Mouse (Mus musculus): ENCODE measurements at regions not wholly inside any gene's neighbourhood (a gene's known extent, or its start where the extent isn't known, plus 50 kb on each side); places are given as distances from the start of the nearest gene placed in this dataset.
"Not testable (repeated sequence)": the region's sequence is repeated elsewhere in the genome, so short reads cannot be mapped to it uniquely, and the experiment has no call there.

DNA sequence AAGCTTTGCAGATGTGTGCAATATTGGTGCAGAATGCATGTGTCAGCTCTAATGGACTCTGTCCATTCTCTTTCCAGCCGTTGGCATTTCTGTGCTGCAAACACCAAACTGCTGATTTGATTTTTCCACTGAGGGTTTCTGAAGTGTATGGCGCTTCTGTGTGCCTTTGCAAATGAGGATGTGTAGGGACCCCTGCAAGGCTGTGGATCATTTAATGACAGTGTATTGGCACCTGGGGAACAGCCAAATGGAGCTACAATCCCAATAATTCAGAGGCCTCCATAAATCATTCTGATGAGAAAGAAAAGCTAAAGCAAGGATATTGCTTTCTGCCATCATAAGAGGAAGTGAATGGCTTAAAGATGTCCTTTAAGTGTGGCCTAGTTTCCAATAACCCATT, 305.9 kb upstream of the Pkdcc start:
- DNase-seq (ENCODE audit: low read depth, low spot score), result no peak

GRCm38 (mm10) chr17:82922986-82923385, 292.1 kb upstream of the Pkdcc start:
- DNase-seq (ENCODE audit: low read depth, low spot score), result not testable (repeated sequence)

DNA sequence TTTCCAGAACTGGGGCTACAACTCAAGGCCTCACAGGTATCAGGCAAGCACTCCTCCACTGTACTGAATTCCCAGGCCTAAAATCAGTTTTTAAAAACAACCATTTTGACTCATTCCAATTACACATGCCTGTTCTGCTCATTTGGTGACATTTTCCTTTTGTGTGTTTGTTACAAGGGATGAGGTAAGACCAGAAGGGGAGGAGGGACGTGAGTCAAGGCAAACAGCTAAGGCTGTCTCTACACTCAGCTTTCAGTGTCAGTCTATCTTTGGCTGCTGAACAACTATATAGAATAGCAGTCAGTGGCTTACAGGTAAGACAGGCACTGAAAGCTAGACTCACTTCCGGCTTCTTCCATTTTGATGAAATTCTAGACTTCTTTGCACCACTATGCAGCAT, 289.3 kb upstream of the Pkdcc start:
- no peak for DNase-seq (ENCODE audit: low read depth, low spot score)

DNA sequence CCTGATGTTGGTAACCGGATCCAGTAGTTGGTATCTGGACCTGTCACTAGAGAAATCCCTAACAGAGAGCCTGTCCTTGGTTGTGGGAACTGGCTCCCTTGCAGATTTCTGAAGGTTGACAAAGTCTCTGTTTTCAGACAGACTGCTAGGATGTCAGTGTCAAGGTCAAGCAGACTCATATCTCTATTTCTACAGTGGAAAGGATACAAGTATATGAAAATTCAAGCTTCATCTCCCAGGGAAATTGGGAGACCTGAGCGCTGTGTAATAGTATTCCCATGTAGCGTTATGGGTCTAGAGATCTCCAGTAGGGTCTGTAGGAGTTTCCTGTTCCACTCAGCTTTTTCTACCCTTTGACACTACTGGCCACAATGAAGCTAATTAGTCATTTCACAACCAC, 287.4 kb upstream of the Pkdcc start:
- DNase-seq (ENCODE audit: low read depth, low spot score), result no peak

GRCm38 (mm10) chr17:82929511-82929910, 285.6 kb upstream of the Pkdcc start:
- DNase-seq (ENCODE audit: low read depth, low spot score), result no peak

GRCm38 (mm10) chr17:82930738-82931137, 284.4 kb upstream of the Pkdcc start:
- DNase-seq (ENCODE audit: low read depth, low spot score), result no peak

- DNase-seq (ENCODE audit: low read depth, low spot score), result no peak
These were observed 283.6 kb upstream of the Pkdcc start for GRCm38 (mm10) chr17:82931476-82931875.

GRCm38 (mm10) chr17:82936836-82937235, 278.3 kb upstream of the Pkdcc start:
- no peak for DNase-seq (ENCODE audit: low read depth, low spot score)

- DNase-seq (ENCODE audit: low read depth, low spot score), result no peak
These were observed 269.0 kb upstream of the Pkdcc start for GRCm38 (mm10) chr17:82946083-82946482.

DNA sequence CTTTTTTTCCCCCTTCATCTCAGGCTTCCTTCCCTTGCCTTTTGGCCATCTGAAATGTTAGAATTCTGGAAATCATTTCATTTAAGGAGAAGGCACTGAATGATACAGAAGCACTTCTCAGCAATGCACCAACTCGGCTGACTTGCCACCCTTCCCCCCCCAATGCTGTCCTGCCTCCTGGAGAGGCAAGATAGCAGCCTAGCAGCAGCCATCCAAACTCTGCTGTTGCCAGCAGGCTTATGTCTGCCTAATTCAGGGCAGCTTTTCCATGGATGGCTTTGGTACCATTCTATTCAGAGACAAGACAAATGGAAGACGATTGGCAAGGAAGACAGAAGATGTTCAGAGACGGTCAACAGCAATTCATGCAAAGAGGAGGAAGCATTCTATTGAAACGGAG, 265.3 kb upstream of the Pkdcc start:
- no peak for DNase-seq (ENCODE audit: low read depth, low spot score)

DNA sequence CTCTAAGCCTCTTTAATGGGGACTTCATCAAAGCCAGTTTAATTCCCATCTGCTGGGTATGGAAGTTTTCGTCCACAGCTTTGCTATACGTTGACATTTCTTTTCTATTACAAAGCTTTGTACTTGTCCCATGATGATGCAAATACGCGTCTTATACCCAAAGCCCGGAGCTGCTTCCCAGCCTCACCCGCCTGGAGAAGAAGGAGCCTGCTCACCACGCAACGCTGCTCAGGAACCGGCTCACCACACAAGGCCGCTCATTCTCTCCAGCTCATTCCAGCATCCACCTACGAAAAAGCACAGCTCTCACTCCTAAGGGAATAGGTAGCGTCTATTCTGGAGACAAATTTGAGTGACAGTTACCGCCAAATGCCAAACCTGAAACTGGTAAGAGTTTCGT, 264.8 kb upstream of the Pkdcc start:
- DNase-seq (ENCODE audit: low read depth, low spot score), result no peak

DNA sequence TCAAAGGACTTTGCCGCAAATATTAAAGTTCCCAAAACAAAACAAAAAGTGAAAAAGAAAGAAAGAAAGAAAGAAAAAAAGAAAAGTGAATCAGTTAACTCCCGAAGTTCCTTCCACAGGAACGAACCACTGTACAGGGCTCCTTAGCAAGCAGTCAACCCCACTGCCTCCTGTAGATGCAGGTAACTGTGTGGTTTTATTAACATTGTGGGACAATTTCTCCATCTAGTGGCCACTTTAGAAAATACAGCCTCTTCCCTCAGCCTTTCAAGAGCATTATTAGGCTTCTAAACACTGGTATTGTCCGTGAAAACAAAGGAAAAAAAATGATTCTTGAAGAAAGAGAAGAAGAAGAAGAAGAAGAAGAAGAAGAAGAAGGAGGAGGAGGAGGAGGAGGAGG, 257.7 kb upstream of the Pkdcc start:
- peak; percentile 31 for DNase-seq (ENCODE audit: low read depth, low spot score)

GRCm38 (mm10) chr17:82963374-82963773, 251.7 kb upstream of the Pkdcc start:
- no peak for DNase-seq (ENCODE audit: low read depth, low spot score)

DNA sequence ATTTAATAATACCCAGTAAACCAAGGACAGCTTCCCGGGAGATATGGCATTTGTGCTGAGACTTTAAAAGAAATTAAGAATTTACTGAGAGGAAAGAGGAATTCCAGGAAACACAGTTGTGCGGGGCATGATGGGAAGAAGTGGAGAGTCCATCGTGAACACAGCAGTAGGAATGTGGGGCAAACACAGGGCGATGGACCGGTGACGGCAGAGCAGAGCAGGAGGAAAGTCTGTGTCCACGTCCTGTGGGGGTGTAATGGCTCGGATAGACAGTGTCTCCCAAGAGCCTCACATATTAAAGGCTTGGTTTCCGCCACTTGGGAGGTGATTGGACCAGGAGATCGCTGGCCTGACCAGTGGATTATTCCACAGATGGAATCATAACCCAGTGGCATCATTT, 215.4 kb upstream of the Pkdcc start:
- no peak for DNase-seq (ENCODE audit: low read depth, low spot score)

DNA sequence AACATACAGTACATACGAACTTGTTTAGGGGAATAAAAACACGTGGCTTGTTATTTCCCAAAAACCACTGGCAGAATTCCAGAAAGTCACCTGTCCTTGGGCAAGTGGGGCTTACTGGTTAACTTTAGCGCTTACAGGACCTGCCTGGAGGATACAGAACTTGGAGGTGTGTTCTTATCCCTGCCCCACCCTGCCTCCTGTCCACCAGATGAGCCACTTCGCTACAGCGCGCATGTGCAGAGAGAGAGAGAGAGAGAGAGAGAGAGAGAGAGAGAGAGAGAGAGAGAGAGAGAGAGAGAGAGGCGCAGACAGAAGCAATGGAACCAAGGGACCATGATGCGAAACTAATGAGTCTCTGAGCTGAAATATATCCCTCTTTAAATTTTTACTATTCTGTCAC, 214.7 kb upstream of the Pkdcc start:
- DNase-seq (ENCODE audit: low read depth, low spot score), result no peak

DNA sequence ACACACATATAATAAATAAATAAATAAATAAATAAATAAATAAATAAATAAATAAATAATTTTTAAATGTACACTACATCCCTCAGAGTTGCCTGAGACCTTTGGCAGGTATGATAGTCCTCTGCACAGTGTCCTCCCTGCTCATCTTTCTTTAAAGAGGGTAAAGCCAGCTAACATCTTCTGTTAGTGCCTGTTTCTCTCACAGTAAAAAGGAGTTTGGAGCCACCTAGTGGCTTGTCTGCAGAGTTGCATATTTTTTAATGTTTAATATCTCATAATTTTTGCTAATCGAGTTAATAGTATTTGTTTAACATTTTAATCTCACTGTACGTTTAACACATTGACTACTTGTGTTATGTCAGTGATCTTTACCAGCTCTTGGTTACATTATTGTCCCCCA, 213.5 kb upstream of the Pkdcc start:
- peak; percentile 40 for DNase-seq (ENCODE audit: low read depth, low spot score)

DNA sequence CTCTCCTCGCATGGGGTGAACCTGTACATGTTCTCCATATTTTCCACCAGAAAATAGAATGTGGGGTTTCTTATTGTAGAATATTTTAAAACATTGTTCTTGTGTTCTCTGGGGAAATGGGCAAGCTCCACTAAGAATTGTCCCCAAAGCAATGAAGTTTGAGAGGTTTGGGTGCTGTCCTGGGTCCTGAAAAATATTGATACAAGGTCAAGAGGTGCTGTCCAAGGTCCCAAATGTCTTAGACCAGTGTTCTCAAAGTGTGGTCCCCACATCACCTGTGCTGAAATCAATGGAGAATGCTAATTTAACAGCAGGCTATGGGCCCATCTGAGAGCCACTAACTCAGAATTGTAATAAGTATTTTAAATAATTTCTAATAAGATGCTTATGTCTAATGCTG, 204.2 kb upstream of the Pkdcc start:
- DNase-seq (ENCODE audit: low read depth, low spot score), result no peak

GRCm38 (mm10) chr17:83015656-83016055, 199.4 kb upstream of the Pkdcc start:
- DNase-seq (ENCODE audit: low read depth, low spot score), result no peak

DNA sequence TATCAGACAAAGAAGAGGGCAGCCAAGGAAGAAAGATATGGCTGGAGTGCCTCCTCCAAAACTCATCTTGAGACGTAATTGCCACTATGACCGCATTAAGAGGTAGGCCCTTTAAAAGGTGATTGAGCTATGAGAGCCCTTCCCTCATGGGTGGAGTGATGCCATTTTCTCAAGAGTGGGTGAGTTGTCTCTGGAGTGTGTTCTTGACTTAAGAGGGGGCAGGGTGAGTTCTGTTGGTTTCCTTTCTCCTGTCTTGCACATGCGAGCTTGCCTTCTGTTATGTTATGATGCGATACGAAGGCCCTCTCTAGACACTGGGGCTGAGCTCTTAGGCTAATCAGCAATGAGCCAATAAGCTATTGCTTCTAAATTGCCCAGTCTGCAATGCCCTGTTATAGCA, 198.2 kb upstream of the Pkdcc start:
- no peak for DNase-seq (ENCODE audit: low read depth, low spot score)

DNA sequence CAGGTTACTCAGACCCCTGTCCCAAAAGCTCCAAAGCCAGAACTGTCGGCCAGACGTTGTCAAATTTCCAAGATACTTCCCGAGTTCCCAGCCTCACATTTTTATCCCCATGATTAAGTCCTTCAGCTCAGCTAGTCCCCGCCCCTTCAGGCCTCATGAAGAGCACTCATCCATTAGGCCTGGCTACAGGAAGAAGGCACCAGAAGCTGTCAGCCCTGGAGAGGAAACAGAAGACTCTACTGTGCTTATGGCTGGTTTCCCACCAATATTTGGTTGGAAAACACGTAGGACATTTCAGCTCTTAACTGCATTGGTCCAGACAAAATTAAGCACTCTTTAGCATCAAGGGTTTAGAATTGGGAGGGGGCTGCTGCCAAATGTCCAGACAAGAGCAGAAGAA, 195.8 kb upstream of the Pkdcc start:
- no peak for DNase-seq (ENCODE audit: low read depth, low spot score)

GRCm38 (mm10) chr17:83020576-83020975, 194.5 kb upstream of the Pkdcc start:
- DNase-seq (ENCODE audit: low read depth, low spot score), result no peak

- DNase-seq (ENCODE audit: low read depth, low spot score), result peak; percentile 81
These were observed 189.7 kb upstream of the Pkdcc start for GRCm38 (mm10) chr17:83025340-83025816.

GRCm38 (mm10) chr17:83034914-83035573, 180.0 kb upstream of the Pkdcc start:
- no peak for DNase-seq (ENCODE audit: low read depth, low spot score)

DNA sequence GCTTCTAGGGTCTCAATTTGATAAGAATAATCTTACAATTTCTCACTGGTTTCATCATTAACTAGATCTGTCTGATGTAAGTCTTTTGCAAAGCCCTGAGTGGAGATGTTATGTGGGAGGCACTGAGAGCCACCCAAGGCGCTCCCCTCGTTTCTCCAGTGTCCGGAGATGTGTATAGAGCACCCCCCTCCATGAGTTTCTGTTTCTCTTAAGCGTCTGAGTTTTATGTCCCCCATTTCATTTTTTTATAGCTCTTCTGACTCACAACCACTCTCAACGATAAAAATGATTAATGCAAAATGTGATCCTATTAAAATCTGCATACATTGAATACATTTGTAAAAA, 179.5 kb upstream of the Pkdcc start:
- DNase-seq (ENCODE audit: low read depth, low spot score), result no peak
